Mouse (Mus musculus) midbrain, embryonic 15.5 days (tissue): ENCODE data around the gene Nacc1. TPM values are rescaled to one million over a fixed set of nuclear protein-coding genes. Genes with fewer than 3 reads are reported as not detected.

Experiments used
- ATAC-seq: fragments of 200-750 bp; cut with Nextera tagmentation; replicated peaks from 2 replicates; pipeline ENCODE4 v1.8.0; 2017; ENCODE audit warnings: moderate TSS enrichment
- H3K27ac ChIP-seq: fragments of 300-500 bp; sonication (generic); 2 replicates; pipeline ENCODE4 v1.5.1; 2015; ENCODE audit warnings: mild to moderate bottlenecking, inconsistent platforms
- H3K27me3 ChIP-seq: fragments of 300-500 bp; sonication (generic); replicated peaks from 2 replicates; pipeline ENCODE4 v1.6.1; 2015; ENCODE audit warnings: inconsistent platforms
- H3K36me3 ChIP-seq: fragments of 300-500 bp; sonication (generic); replicated peaks from 2 replicates; pipeline ENCODE4 v1.6.1; 2015; ENCODE audit warnings: inconsistent platforms
- H3K4me1 ChIP-seq: fragments of 300-500 bp; sonication (generic); 2 replicates; pipeline ENCODE4 v1.6.1; 2015; ENCODE audit warnings: inconsistent platforms
- H3K4me2 ChIP-seq: fragments of 300-500 bp; sonication (generic); 2 replicates; pipeline ENCODE4 v1.6.1; 2015; ENCODE audit warnings: inconsistent platforms, mild to moderate bottlenecking, moderate library complexity
- H3K4me3 ChIP-seq: fragments of 300-500 bp; sonication (generic); 2 replicates; pipeline ENCODE4 v1.5.1; 2015; ENCODE audit warnings: mild to moderate bottlenecking, inconsistent platforms
- H3K9ac ChIP-seq: fragments of 300-500 bp; sonication (generic); 2 replicates; pipeline ENCODE4 v1.6.1; 2015; ENCODE audit warnings: mild to moderate bottlenecking, inconsistent platforms
- H3K9me3 ChIP-seq: fragments of 300-500 bp; sonication (generic); 2 replicates; pipeline ENCODE4 v1.6.1; 2016; ENCODE audit warnings: inconsistent platforms
- WGBS: fragments of 180-500 bp; shearing (Covaris S2); methylation state at CpG from one replicate; pipeline ENCODE4 v1.1.7; 2015; ENCODE audit warnings: mixed read lengths; 5-methylcytosine and 5-hydroxymethylcytosine counted together
- polyA plus RNA-seq: library from polyadenylated mRNA; unstranded; fragments of >200 nt; fragmentation: Nextera tagmentation; extraction: Ambion mirVana; gene quantifications from 2 replicates; pipeline ENCODE4 v1.2.1, GENCODE M21; 2015

The Nacc1 gene
- polyA plus RNA-seq, 1 experiment from 2014 or later, result 16.3 TPM

- WGBS, result 2% methylated on average over 14 of the region's 14 CpGs
- Histone ChIP-seq H3K4me1 (peaks cover 45% of the 10 kb centered on the region), H3K27ac (peak overlapping the region; percentile 84), H3K9ac (peak overlapping the region; percentile 67), H3K9me3 (no peaks in the 10 kb centered on the region), H3K27me3 (no peaks in the 10 kb centered on the region; the same call in 1 of the 2 replicates), H3K4me2 (peak overlapping the region; percentile 73), H3K36me3 (no peaks in the 10 kb centered on the region), H3K4me3 (peak overlapping the region; percentile 65)
- ATAC-seq, result peak; percentile 13; the same call in 1 of the 2 replicates
Observed at GRCm38 (mm10) chr8:84665385-84665893, 22.2 kb downstream of the Nacc1 start.

- H3K4me3 ChIP-seq, result peak overlapping the region; percentile 65
- no peaks in the 10 kb centered on the region for H3K9me3 ChIP-seq
- peak overlapping the region; percentile 84 for H3K27ac ChIP-seq
- H3K27me3 ChIP-seq, result no peaks in the 10 kb centered on the region; the same call in 1 of the 2 replicates
- peak overlapping the region; percentile 67 for H3K9ac ChIP-seq
- H3K4me1 ChIP-seq, result peaks cover 52% of the 10 kb centered on the region
- under 1% methylated on average over 29 of the region's 29 CpGs for WGBS
- no peaks in the 10 kb centered on the region for H3K36me3 ChIP-seq
- peak; percentile 74 for ATAC-seq
- H3K4me2 ChIP-seq, result peak overlapping the region; percentile 73
Observed at GRCm38 (mm10) chr8:84664566-84665384, 22.9 kb downstream of the Nacc1 start.

- Histone ChIP-seq H3K27me3 (no peaks in the 10 kb centered on the region; the same call in 1 of the 2 replicates), H3K4me2 (peak overlapping the region; percentile 73), H3K4me3 (peak overlapping the region; percentile 65), H3K9me3 (no peaks in the 10 kb centered on the region), H3K4me1 (peaks cover 55% of the 10 kb centered on the region), H3K36me3 (no peaks in the 10 kb centered on the region), H3K27ac (peak overlapping the region; percentile 84), H3K9ac (peak overlapping the region; percentile 67)
- peak; percentile 81 for ATAC-seq
- WGBS, result 3% methylated on average over 43 of the region's 43 CpGs
Observed at GRCm38 (mm10) chr8:84663483-84664327, 24.0 kb downstream of the Nacc1 start.

- WGBS, result under 1% methylated on average over 27 of the region's 27 CpGs
- peak within 1 kb of the TSS; percentile 45 for H3K9ac ChIP-seq
- peak within 1 kb of the TSS; percentile 73 for H3K4me2 ChIP-seq
- H3K4me3 ChIP-seq, result peak within 1 kb of the TSS; percentile 65
- H3K9me3 ChIP-seq, result no peaks in the 10 kb centered on the region
- H3K27ac ChIP-seq, result peak within 1 kb of the TSS; percentile 84
- ATAC-seq, result peak; percentile 77
- H3K27me3 ChIP-seq, result no peaks in the 10 kb centered on the region; the same call in 1 of the 2 replicates
- H3K4me1 ChIP-seq, result peaks cover 55% of the 10 kb centered on the region
- no peaks in the 10 kb centered on the region for H3K36me3 ChIP-seq
Observed at GRCm38 (mm10) chr8:84662581-84663065, 25.0 kb downstream of the Nacc1 start, which contains the start of gene Ier2. Ier2 (minus strand) TSS chr8:84662852.

- ATAC-seq, result 0 out of 2 replicates have a peak, but pooled peaks have one; percentile 1
- peak overlapping the region; percentile 73 for H3K4me2 ChIP-seq
- H3K9me3 ChIP-seq, result no peaks in the 10 kb centered on the region
- peak overlapping the region; percentile 65 for H3K4me3 ChIP-seq
- peaks cover 55% of the 10 kb centered on the region for H3K4me1 ChIP-seq
- WGBS, result under 1% methylated on average over 61 of the region's 61 CpGs
- no peaks in the 10 kb centered on the region; the same call in 1 of the 2 replicates for H3K27me3 ChIP-seq
- no peaks in the 10 kb centered on the region for H3K36me3 ChIP-seq
- H3K27ac ChIP-seq, result peak overlapping the region; percentile 73
- H3K9ac ChIP-seq, result peak overlapping the region; percentile 45
Observed at GRCm38 (mm10) chr8:84661961-84662571, 25.6 kb downstream of the Nacc1 start.

- Histone ChIP-seq H3K4me2 (peak overlapping the region; percentile 73), H3K9me3 (no peaks in the 10 kb centered on the region), H3K9ac (peak overlapping the region; percentile 45), H3K4me1 (peaks cover 57% of the 10 kb centered on the region), H3K27me3 (no peaks in the 10 kb centered on the region; the same call in 1 of the 2 replicates), H3K27ac (peak overlapping the region; percentile 73), H3K4me3 (peak overlapping the region; percentile 65), H3K36me3 (no peaks in the 10 kb centered on the region)
- 2% methylated on average over 24 of the region's 24 CpGs for WGBS
- no peak for ATAC-seq
Observed at GRCm38 (mm10) chr8:84661458-84661871, 26.2 kb downstream of the Nacc1 start.

GRCm38 (mm10) chr8:84660819-84661457, 26.7 kb downstream of the Nacc1 start:
- peaks cover 57% of the 10 kb centered on the region for H3K4me1 ChIP-seq

GRCm38 (mm10) chr8:84659936-84660818, 27.5 kb downstream of the Nacc1 start:
- Histone ChIP-seq H3K4me2 (peak overlapping the region; percentile 73), H3K4me1 (peaks cover 56% of the 10 kb centered on the region), H3K27me3 (no peaks in the 10 kb centered on the region; the same call in 1 of the 2 replicates), H3K27ac (peak overlapping the region; percentile 27; the same call in 1 of the 2 replicates), H3K9ac (peak overlapping the region; percentile 20; the same call in 1 of the 2 replicates), H3K9me3 (no peaks in the 10 kb centered on the region), H3K36me3 (no peaks in the 10 kb centered on the region), H3K4me3 (peak overlapping the region; percentile 65)
- ATAC-seq, result no peak
- 4% methylated on average over 33 of the region's 33 CpGs for WGBS

More at GRCm38 (mm10) chr8:84660819-84661457, 26.7 kb downstream of the Nacc1 start:
- H3K27me3 ChIP-seq, result no peaks in the 10 kb centered on the region; the same call in 1 of the 2 replicates
- no peak overlapping the region for H3K27ac ChIP-seq
- H3K36me3 ChIP-seq, result no peaks in the 10 kb centered on the region
- H3K4me3 ChIP-seq, result peak overlapping the region; percentile 65
- H3K4me2 ChIP-seq, result peak overlapping the region; percentile 73
- no peak for ATAC-seq
- peak overlapping the region; percentile 45; the same call in 1 of the 2 replicates for H3K9ac ChIP-seq
- no peaks in the 10 kb centered on the region for H3K9me3 ChIP-seq
- WGBS, result 3% methylated on average over 20 of the region's 20 CpGs

- no peak for ATAC-seq
- Histone ChIP-seq H3K4me2 (no peak overlapping the region), H3K27ac (no peak overlapping the region), H3K36me3 (no peaks in the 10 kb centered on the region), H3K9ac (no peak overlapping the region), H3K4me1 (peaks cover 56% of the 10 kb centered on the region), H3K4me3 (no peak overlapping the region), H3K27me3 (no peaks in the 10 kb centered on the region; the same call in 1 of the 2 replicates), H3K9me3 (no peaks in the 10 kb centered on the region)
- 33% methylated on average over 1 of the region's 1 CpGs for WGBS
Observed at GRCm38 (mm10) chr8:84658951-84659350, 28.7 kb downstream of the Nacc1 start.

- peaks cover 47% of the 10 kb centered on the region for H3K4me1 ChIP-seq
Observed at GRCm38 (mm10) chr8:84657680-84658079, 30.0 kb downstream of the Nacc1 start.

More at GRCm38 (mm10) chr8:84657680-84658079, 30.0 kb downstream of the Nacc1 start:
- 41% methylated on average over 4 of the region's 4 CpGs for WGBS
- Histone ChIP-seq H3K4me2 (no peak overlapping the region), H3K27ac (no peak overlapping the region), H3K36me3 (no peaks in the 10 kb centered on the region), H3K9me3 (no peaks in the 10 kb centered on the region), H3K4me3 (no peak overlapping the region), H3K9ac (no peak overlapping the region), H3K27me3 (no peaks in the 10 kb centered on the region; the same call in 1 of the 2 replicates)
- ATAC-seq, result no peak
